Mouse (Mus musculus) limb, embryonic 14.5 days (tissue): ENCODE measurements at regions not wholly inside any gene's neighbourhood (a gene's known extent, or its start where the extent isn't known, plus 50 kb on each side); places are given as distances from the start of the nearest gene placed in this dataset.

Source experiments
- ATAC-seq: fragments of 200-750 bp; cut with Nextera tagmentation; 2 replicates; pipeline ENCODE4 v1.8.0; 2017; ENCODE audit warnings: low read depth, moderate number of reproducible peaks, moderate TSS enrichment; ENCODE audit not compliant: low FRiP score
- DNase-seq: peaks from one replicate; pipeline ENCODE4 v3.0.0-alpha.2; 2015; ENCODE audit warnings: low spot score
- H3K27ac ChIP-seq: fragments of 300-500 bp; sonication (generic); replicated peaks from 2 replicates; pipeline ENCODE4 v1.5.1; 2014; ENCODE audit warnings: low read depth, mild to moderate bottlenecking, low read length, moderate library complexity, mixed read lengths
- H3K27me3 ChIP-seq: fragments of 300-500 bp; sonication (generic); 2 replicates; pipeline ENCODE4 v1.6.1; 2014; ENCODE audit warnings: low read length, mixed read lengths; ENCODE audit not compliant: control insufficient read depth, insufficient read depth
- H3K36me3 ChIP-seq: fragments of 300-500 bp; sonication (generic); 2 replicates; pipeline ENCODE4 v1.6.1; 2014; ENCODE audit warnings: mild to moderate bottlenecking, low read length, moderate library complexity, mixed read lengths; ENCODE audit not compliant: control insufficient read depth, insufficient read depth
- H3K4me1 ChIP-seq: fragments of 300-500 bp; sonication (generic); 2 replicates; pipeline ENCODE4 v1.6.1; 2014; ENCODE audit warnings: antibody characterized with exemption, low read length, mixed read lengths; ENCODE audit not compliant: control insufficient read depth, insufficient read depth
- H3K4me2 ChIP-seq: fragments of 300-500 bp; sonication (generic); replicated peaks from 2 replicates; pipeline ENCODE4 v1.6.1; 2014; ENCODE audit warnings: low read depth, mild to moderate bottlenecking, low read length, moderate library complexity; ENCODE audit not compliant: severe bottlenecking
- H3K4me3 ChIP-seq: fragments of 300-500 bp; sonication (generic); replicated peaks from 2 replicates; pipeline ENCODE4 v1.5.1; 2014; ENCODE audit warnings: low read length
- H3K9ac ChIP-seq: fragments of 300-500 bp; sonication (generic); 2 replicates; pipeline ENCODE4 v1.6.1; 2014; ENCODE audit warnings: mild to moderate bottlenecking, low read depth, low read length, moderate library complexity; ENCODE audit not compliant: severe bottlenecking
- H3K9me3 ChIP-seq: fragments of 300-500 bp; sonication (generic); 2 replicates; pipeline ENCODE4 v1.6.1; 2016; ENCODE audit warnings: low read length; ENCODE audit not compliant: control insufficient read depth
- POLR2A ChIP-seq: fragments of 200-500 bp; IDR thresholded peaks from 2 replicates; pipeline ENCODE4 v1.8.0; 2012; ENCODE audit warnings: inconsistent platforms, mild to moderate bottlenecking, moderate library complexity, borderline replicate concordance; ENCODE audit not compliant: insufficient read depth, insufficient read length; ENCODE audit errors: extremely low read depth
- WGBS: fragments of 180-500 bp; shearing (Covaris S2); extraction: QIAGEN DNeasy Blood & Tissue Kit; methylation state at CpG from one replicate; pipeline ENCODE4 v1.1.7; 2014; 5-methylcytosine and 5-hydroxymethylcytosine counted together

DNA sequence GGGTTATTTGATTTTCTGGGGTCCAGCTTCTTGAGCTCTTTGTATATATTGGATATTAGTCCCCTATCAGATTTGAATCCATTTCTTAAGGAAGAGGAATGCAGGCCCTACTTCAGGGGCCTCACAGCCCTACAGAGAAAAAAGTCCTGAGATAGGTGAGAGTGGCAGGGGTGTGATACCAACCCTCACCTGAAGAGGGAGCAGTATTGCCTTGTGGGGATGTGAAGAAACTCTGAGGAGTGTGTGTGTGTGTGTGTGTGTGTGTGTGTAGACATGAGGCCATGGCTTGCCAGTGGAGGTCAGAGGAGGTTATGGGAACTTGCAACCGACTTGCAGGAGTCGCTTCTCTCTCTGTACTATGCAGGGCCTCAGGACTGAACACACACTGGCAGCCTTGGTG, 141.2 kb downstream of the Tex29 start:
- no peaks in the 10 kb centered on the region for H3K27me3 ChIP-seq
- no peak overlapping the region for H3K4me3 ChIP-seq
- H3K4me1 ChIP-seq = no peaks in the 10 kb centered on the region
- no peak for TF ChIP-seq POLR2A
- no peak overlapping the region for H3K4me2 ChIP-seq
- DNase-seq (no peak), ATAC-seq (no peak)
- WGBS = 70% methylated on average over 2 of the region's 2 CpGs
- no peaks in the 10 kb centered on the region for H3K36me3 ChIP-seq
- H3K27ac ChIP-seq = no peak overlapping the region
- no peak overlapping the region for H3K9ac ChIP-seq
- H3K9me3 ChIP-seq = no peaks in the 10 kb centered on the region

GRCm38 (mm10) chr8:11990024-11990423, 149.8 kb downstream of the Tex29 start:
- Histone ChIP-seq H3K4me3 (no peak overlapping the region), H3K4me2 (no peak overlapping the region), H3K9me3 (no peaks in the 10 kb centered on the region), H3K9ac (no peak overlapping the region), H3K27me3 (0 out of 2 replicates have a peak, but pooled peaks cover 3% of the 10 kb centered on the region), H3K27ac (no peak overlapping the region), H3K36me3 (no peaks in the 10 kb centered on the region), H3K4me1 (no peaks in the 10 kb centered on the region)
- TF ChIP-seq POLR2A = no peak
- DNase-seq (no peak), ATAC-seq (no peak)
- 77% methylated on average over 20 of the region's 20 CpGs for WGBS

DNA sequence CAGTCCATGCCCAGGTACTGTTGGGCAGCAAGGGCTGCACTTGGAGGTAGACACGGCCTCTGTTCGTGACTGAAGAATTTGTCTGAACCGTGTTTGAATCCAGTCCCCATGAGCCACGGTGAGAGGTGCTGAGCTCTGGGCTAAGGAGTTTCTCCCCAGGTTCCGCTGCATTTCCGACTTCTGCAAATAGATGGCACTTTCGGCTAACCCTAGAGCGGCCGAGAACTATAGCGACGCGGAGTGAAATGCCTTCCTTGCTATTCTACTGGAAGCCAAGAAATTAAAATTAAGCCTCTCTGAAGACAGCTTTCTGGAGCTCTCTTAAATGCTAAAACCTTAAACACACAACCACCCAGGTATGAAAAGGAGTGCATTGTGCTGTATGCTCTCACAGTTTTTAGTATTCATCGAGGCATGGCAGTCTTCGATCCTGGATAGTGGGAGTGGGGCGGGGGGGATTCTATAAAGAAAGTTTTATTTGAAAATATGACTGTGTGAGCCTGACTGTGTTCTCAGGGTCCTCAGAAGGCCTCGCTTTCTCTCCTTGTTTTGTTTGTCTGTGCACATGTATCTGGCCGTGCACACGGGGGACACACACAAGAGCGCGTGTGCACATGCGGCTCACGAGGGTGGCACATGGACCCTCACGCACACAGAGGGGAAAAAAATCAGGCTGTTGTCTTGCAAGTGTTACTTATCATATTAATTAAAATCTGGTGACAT, 159.6 kb downstream of the Tex29 start:
- peaks cover 23% of the 10 kb centered on the region; the same call in 1 of the 2 replicates for H3K27me3 ChIP-seq
- H3K9ac ChIP-seq = no peak overlapping the region
- no peak overlapping the region for H3K4me3 ChIP-seq
- H3K27ac ChIP-seq = no peak overlapping the region
- 34% methylated on average over 23 of the region's 23 CpGs for WGBS
- H3K4me1 ChIP-seq = no peaks in the 10 kb centered on the region; the same call in 1 of the 2 replicates
- no peaks in the 10 kb centered on the region for H3K36me3 ChIP-seq
- no peaks in the 10 kb centered on the region for H3K9me3 ChIP-seq
- ATAC-seq (peak; percentile 60; the same call in 1 of the 2 replicates), DNase-seq (peak; percentile 73)
- TF ChIP-seq POLR2A = no peak
- H3K4me2 ChIP-seq = no peak overlapping the region

GRCm38 (mm10) chr8:12000459-12000789, 160.2 kb downstream of the Tex29 start:
- 22% methylated on average over 2 of the region's 2 CpGs for WGBS
- H3K36me3 ChIP-seq = no peaks in the 10 kb centered on the region
- H3K27me3 ChIP-seq = peaks cover 23% of the 10 kb centered on the region; the same call in 1 of the 2 replicates

GRCm38 (mm10) chr8:12004241-12004640, 164.0 kb downstream of the Tex29 start:
- no peaks in the 10 kb centered on the region; the same call in 1 of the 2 replicates for H3K4me1 ChIP-seq
- no peaks in the 10 kb centered on the region for H3K9me3 ChIP-seq
- no peak overlapping the region for H3K4me3 ChIP-seq
- DNase-seq (no peak), ATAC-seq (no peak)
- 83% methylated on average over 7 of the region's 7 CpGs for WGBS
- no peaks in the 10 kb centered on the region for H3K36me3 ChIP-seq
- no peak overlapping the region for H3K9ac ChIP-seq
- H3K27me3 ChIP-seq = peaks cover 9% of the 10 kb centered on the region; the same call in 1 of the 2 replicates
- no peak for TF ChIP-seq POLR2A
- H3K4me2 ChIP-seq = no peak overlapping the region
- H3K27ac ChIP-seq = no peak overlapping the region

More at GRCm38 (mm10) chr8:12000459-12000789, 160.2 kb downstream of the Tex29 start:
- Histone ChIP-seq H3K4me1 (no peaks in the 10 kb centered on the region; the same call in 1 of the 2 replicates), H3K4me3 (no peak overlapping the region), H3K9ac (no peak overlapping the region), H3K9me3 (no peaks in the 10 kb centered on the region), H3K27ac (no peak overlapping the region), H3K4me2 (no peak overlapping the region)
- ATAC-seq (no peak), DNase-seq (no peak)
- no peak for TF ChIP-seq POLR2A
